Mouse (Mus musculus): Measurements from ENCODE around the gene Rsg1. TPM values are rescaled to one million over a fixed set of nuclear protein-coding genes. Genes with fewer than 3 reads are reported as not detected.
A peak's percentile ranks its signal among the peaks of the same experiment; 100 is the strongest.

Rsg1 gene
- total and polyA plus RNA-seq, 2 experiments from 2014 or later: 2.4 to 3.9 TPM

- DNase-seq (ENCODE audit: low spot score) (no peak), ATAC-seq (no peak)
- Histone ChIP-seq H3K4me1 (ENCODE audit: insufficient read depth, low read length) (no peaks in the 10 kb centered on the region), H3K9me3 (ENCODE audit: low read length) (no peaks in the 10 kb centered on the region), H3K9ac (replicated peaks; ENCODE audit: low read length) (no peak overlapping the region), H3K27me3 (ENCODE audit: insufficient read depth, low read length) (no peaks in the 10 kb centered on the region), H3K4me3 (ENCODE audit: low read length) (no peak overlapping the region), H3K4me2 (ENCODE audit: low read depth, low read length) (no peak overlapping the region), H3K36me3 (ENCODE audit: insufficient read depth, low read length) (no peaks in the 10 kb centered on the region), H3K27ac (no peak overlapping the region)
- WGBS: 90% methylated on average over 7 of the region's 7 CpGs
- TF ChIP-seq CTCF (IDR thresholded peaks at IDR 0.05; ENCODE audit: low read depth): no peak
These were observed 14.9 kb downstream of the Rsg1 start for GRCm38 (mm10) chr4:141228687-141229086.

- Histone ChIP-seq H3K36me3 (ENCODE audit: insufficient read depth, low read length) (no peaks in the 10 kb centered on the region), H3K27ac (no peak overlapping the region), H3K4me1 (ENCODE audit: insufficient read depth, low read length) (no peaks in the 10 kb centered on the region), H3K27me3 (ENCODE audit: insufficient read depth, low read length) (0 out of 2 replicates have a peak, but pooled peaks cover under 1% of the 10 kb centered on the region), H3K9me3 (ENCODE audit: low read length) (no peaks in the 10 kb centered on the region), H3K4me3 (ENCODE audit: low read length) (no peak overlapping the region), H3K9ac (replicated peaks; ENCODE audit: low read length) (no peak overlapping the region), H3K4me2 (ENCODE audit: low read depth, low read length) (no peak overlapping the region)
- ATAC-seq (no peak), DNase-seq (ENCODE audit: low spot score) (no peak)
- 88% methylated on average over 4 of the region's 4 CpGs for WGBS
- TF ChIP-seq CTCF (IDR thresholded peaks at IDR 0.05; ENCODE audit: low read depth): no peak
These were observed 19.4 kb downstream of the Rsg1 start for GRCm38 (mm10) chr4:141233196-141233595.

DNA sequence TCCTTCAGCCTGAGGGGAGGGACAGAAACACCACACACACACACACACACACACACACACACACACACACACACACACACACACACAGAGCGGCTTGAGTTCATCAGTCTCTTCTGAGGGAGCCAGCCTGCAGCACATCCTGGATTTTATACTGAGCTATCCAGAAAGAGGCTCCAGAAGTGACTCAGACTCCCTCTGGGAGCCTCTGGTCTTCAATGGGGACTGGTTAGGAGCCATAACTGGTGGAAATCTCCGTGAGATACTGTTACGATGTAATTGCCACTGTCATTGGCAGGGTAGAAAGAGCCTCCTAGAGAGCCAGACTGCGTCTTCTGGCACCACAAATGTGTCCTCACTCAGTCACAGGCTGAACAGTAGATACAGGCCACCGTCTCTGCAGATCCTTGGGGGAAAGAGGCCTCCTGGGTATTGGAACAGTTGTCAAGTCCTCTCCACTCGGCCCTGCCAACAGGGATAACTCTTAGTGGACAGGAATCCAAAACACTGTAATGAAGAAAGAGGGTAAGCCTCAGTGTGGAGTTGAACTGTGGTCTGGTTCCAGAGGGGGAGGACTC is 21.9 kb downstream of the Rsg1 start:
- TF ChIP-seq CTCF (IDR thresholded peaks at IDR 0.05; ENCODE audit: low read depth): no peak
- 0 out of 2 replicates have a peak, but pooled peaks cover 7% of the 10 kb centered on the region for H3K27me3 ChIP-seq (ENCODE audit: insufficient read depth, low read length)
- no peak overlapping the region for H3K27ac ChIP-seq
- ATAC-seq (no peak), DNase-seq (ENCODE audit: low spot score) (no peak)
- no peaks in the 10 kb centered on the region for H3K9me3 ChIP-seq (ENCODE audit: low read length)
- H3K4me1 ChIP-seq (ENCODE audit: insufficient read depth, low read length): peaks cover 9% of the 10 kb centered on the region; the same call in 1 of the 2 replicates
- no peak overlapping the region for H3K9ac ChIP-seq (replicated peaks; ENCODE audit: low read length)
- 63% methylated on average over 6 of the region's 6 CpGs for WGBS
- no peak overlapping the region for H3K4me2 ChIP-seq (ENCODE audit: low read depth, low read length)
- H3K36me3 ChIP-seq (ENCODE audit: insufficient read depth, low read length): no peaks in the 10 kb centered on the region
- H3K4me3 ChIP-seq (ENCODE audit: low read length): no peak overlapping the region

- ATAC-seq (0 out of 2 replicates have a peak, but pooled peaks have one; percentile 19), DNase-seq (ENCODE audit: low spot score) (peak; percentile 48)
- 56% methylated on average over 3 of the region's 3 CpGs for WGBS
- 0 out of 2 replicates have a peak, but pooled peaks cover 10% of the 10 kb centered on the region for H3K27me3 ChIP-seq (ENCODE audit: insufficient read depth, low read length)
- H3K9me3 ChIP-seq (ENCODE audit: low read length): no peaks in the 10 kb centered on the region
- H3K9ac ChIP-seq (replicated peaks; ENCODE audit: low read length): no peak overlapping the region
- H3K4me2 ChIP-seq (ENCODE audit: low read depth, low read length): no peak overlapping the region
- H3K4me3 ChIP-seq (ENCODE audit: low read length): no peak overlapping the region
- H3K4me1 ChIP-seq (ENCODE audit: insufficient read depth, low read length): peaks cover 9% of the 10 kb centered on the region; the same call in 1 of the 2 replicates
- TF ChIP-seq CTCF (IDR thresholded peaks at IDR 0.05; ENCODE audit: low read depth): no peak
- no peak overlapping the region for H3K27ac ChIP-seq
- H3K36me3 ChIP-seq (ENCODE audit: insufficient read depth, low read length): no peaks in the 10 kb centered on the region
These were observed 23.1 kb downstream of the Rsg1 start for GRCm38 (mm10) chr4:141236856-141237255.

- peaks cover 19% of the 10 kb centered on the region; the same call in 1 of the 2 replicates for H3K4me1 ChIP-seq (ENCODE audit: insufficient read depth, low read length)
- DNase-seq (ENCODE audit: low spot score): no peak
- H3K9me3 ChIP-seq (ENCODE audit: low read length): no peaks in the 10 kb centered on the region
- H3K4me2 ChIP-seq (ENCODE audit: low read depth, low read length): peak overlapping the region; percentile 54
- no peak for TF ChIP-seq CTCF (IDR thresholded peaks at IDR 0.05; ENCODE audit: low read depth)
- peak overlapping the region; percentile 31 for H3K4me3 ChIP-seq (ENCODE audit: low read length)
- H3K9ac ChIP-seq (replicated peaks; ENCODE audit: low read length): no peak overlapping the region
- 5% methylated on average over 20 of the region's 20 CpGs for WGBS
- no peak overlapping the region for H3K27ac ChIP-seq
- peaks cover 16% of the 10 kb centered on the region; the same call in 1 of the 2 replicates for H3K27me3 ChIP-seq (ENCODE audit: insufficient read depth, low read length)
- H3K36me3 ChIP-seq (ENCODE audit: insufficient read depth, low read length): no peaks in the 10 kb centered on the region
- ATAC-seq: no peak
These were observed 25.0 kb downstream of the Rsg1 start for GRCm38 (mm10) chr4:141238492-141239387.

- no peak within 1 kb of the TSS for H3K27ac ChIP-seq
- ATAC-seq (peak; percentile 77), DNase-seq (ENCODE audit: low spot score) (peak; percentile 60)
- H3K4me2 ChIP-seq (ENCODE audit: low read depth, low read length): peak within 1 kb of the TSS; percentile 54
- no peaks in the 10 kb centered on the region for H3K36me3 ChIP-seq (ENCODE audit: insufficient read depth, low read length)
- peaks cover 16% of the 10 kb centered on the region; the same call in 1 of the 2 replicates for H3K27me3 ChIP-seq (ENCODE audit: insufficient read depth, low read length)
- no peak within 1 kb of the TSS for H3K9ac ChIP-seq (replicated peaks; ENCODE audit: low read length)
- no peaks in the 10 kb centered on the region for H3K9me3 ChIP-seq (ENCODE audit: low read length)
- TF ChIP-seq CTCF (IDR thresholded peaks at IDR 0.05; ENCODE audit: low read depth): no peak
- WGBS: 2% methylated on average over 31 of the region's 31 CpGs
- H3K4me1 ChIP-seq (ENCODE audit: insufficient read depth, low read length): peaks cover 19% of the 10 kb centered on the region; the same call in 1 of the 2 replicates
- H3K4me3 ChIP-seq (ENCODE audit: low read length): peak within 1 kb of the TSS; percentile 31
These were observed 25.8 kb downstream of the Rsg1 start, which contains the start of gene Arhgef19 for GRCm38 (mm10) chr4:141239388-141240125. Arhgef19 (plus strand) TSS chr4:141239499.

All from hindbrain, postnatal 0 days (tissue).